Comparison of ENCODE assay signal across 7 mouse cellular contexts in genomic region chr9:102722071-102722561, GRCm38 (mm10). TPM values are rescaled to one million over a fixed set of nuclear protein-coding genes. Genes with fewer than 3 reads are reported as not detected.
DNase-seq lines count a peak whose midpoint lies in the region; TF ChIP-seq lines count a peak whose summit lies in the region.

No protein-coding gene starts in this region.

- H3K27ac ChIP-seq in embryonic facial prominence, embryonic 10.5 days (replicated peaks), result peak overlapping the region; percentile 49
- H3K27ac ChIP-seq in heart, adult 2 months, result peak overlapping the region; percentile 94
- H3K27ac ChIP-seq in kidney, adult 2 months (ENCODE audit: insufficient read depth, low read depth, low read length), result peak overlapping the region; percentile 79

- peak; percentile 31 for TF ChIP-seq CTCF in heart, adult 2 months (IDR thresholded peaks at IDR 0.05)
- TF ChIP-seq CTCF in kidney, adult 2 months (conservative IDR thresholded peaks at IDR 0.05; ENCODE audit: insufficient read depth, insufficient read length, low read depth, low read length), result no peak

- peak overlapping the region; percentile 87 for H3K4me3 ChIP-seq in embryonic facial prominence, embryonic 10.5 days
- peak overlapping the region; percentile 50 for H3K4me3 ChIP-seq in heart, adult 2 months
- H3K4me3 ChIP-seq in kidney, adult 2 months (ENCODE audit: insufficient read depth, low read depth, low read length), result peak overlapping the region; percentile 42

- peak overlapping the region; percentile 35 for H3K9ac ChIP-seq in heart, adult 2 months (ENCODE audit: low read depth, low read length)

- no peaks in the 10 kb centered on the region for H3K9me3 ChIP-seq in embryonic facial prominence, embryonic 10.5 days

- no peaks in the 10 kb centered on the region for H3K27me3 ChIP-seq in embryonic facial prominence, embryonic 10.5 days (replicated peaks; ENCODE audit: low read depth, poor library complexity, severe bottlenecking)
- H3K27me3 ChIP-seq in heart, adult 2 months (ENCODE audit: control insufficient read depth, insufficient read depth, low read length), result no peaks in the 10 kb centered on the region
- H3K27me3 ChIP-seq in kidney, adult 2 months (replicated peaks; ENCODE audit: control insufficient read depth, insufficient read depth, low read length), result no peaks in the 10 kb centered on the region

- no peak; the same call in none of the 2 replicates for TF ChIP-seq POLR2A in heart, adult 2 months (IDR thresholded peaks at IDR 0.05; ENCODE audit: insufficient read depth, low read depth, low read length)
- no peak for TF ChIP-seq POLR2A in kidney, adult 2 months (IDR thresholded peaks at IDR 0.05; ENCODE audit: low read depth, low read length)

- peaks cover 74% of the 10 kb centered on the region for H3K36me3 ChIP-seq in embryonic facial prominence, embryonic 10.5 days (replicated peaks)
- peaks cover 50% of the 10 kb centered on the region for H3K36me3 ChIP-seq in heart, adult 2 months (ENCODE audit: control insufficient read depth, insufficient read depth, low read length)
- peaks cover 15% of the 10 kb centered on the region for H3K36me3 ChIP-seq in kidney, adult 2 months (ENCODE audit: control insufficient read depth, insufficient read depth, low read length)

- DNase-seq in embryonic facial prominence, embryonic 10.5 days (ENCODE audit: low spot score), result no peak
- peak; percentile 61 to 64 for DNase-seq in heart, adult 2 months
- DNase-seq in kidney, adult 2 months, result peak; percentile 78
- peak; percentile 77 for DNase-seq in lung, postnatal 25 days (ENCODE audit: low spot score)
- DNase-seq in thymus, adult 18-20 months, result no peak
- DNase-seq in urinary bladder, postnatal 25 days (ENCODE audit: low spot score), result no peak
- no peak for DNase-seq in cerebellum, postnatal 4 days (ENCODE audit: low spot score in 2 of 2)

- peaks cover 85% of the 10 kb centered on the region for H3K4me1 ChIP-seq in embryonic facial prominence, embryonic 10.5 days
- H3K4me1 ChIP-seq in heart, adult 2 months (ENCODE audit: control insufficient read depth, insufficient read depth, low read length), result peaks cover 39% of the 10 kb centered on the region
- peaks cover 48% of the 10 kb centered on the region for H3K4me1 ChIP-seq in kidney, adult 2 months (ENCODE audit: control insufficient read depth, insufficient read depth, low read length)

- 53% methylated on average over 9 of the region's 9 CpGs for whole genome bisulfite sequencing in embryonic facial prominence, embryonic 10.5 days
- WGBS in heart, adult 2 months, result 9% methylated on average over 9 of the region's 9 CpGs
- WGBS in kidney, adult 2 months, result 25% methylated on average over 9 of the region's 9 CpGs

- peaks cover 8% of the 10 kb centered on the region for H3K79me2 ChIP-seq in heart, adult 2 months (replicated peaks; ENCODE audit: control insufficient read depth, insufficient read depth, low read length)

- peak; percentile 98 for TF ChIP-seq EP300 in heart, adult 2 months (IDR thresholded peaks at IDR 0.05; ENCODE audit: insufficient read depth, low read depth, low read length)

- intact Hi-C loops in heart, adult 2 months (cut with DNase I), result no loop called here

RNA-seq across cellular contexts. Expression of gene Amotl2, which starts 5.6 kb away (rescaled TPM):
- 61.4 and 64.0 TPM in 2 replicates for polyA plus RNA-seq in embryonic facial prominence, embryonic 10.5 days (2016; fragmentation: Nextera tagmentation; extraction: Ambion mirVana)
- total RNA-seq in heart, adult 2 months (2021), result 10 to 100 TPM; 56.5 to 66.3 TPM
- 25.9 and 28.3 TPM in 2 replicates for polyA plus RNA-seq in heart, adult 2 months (2012; rRNA removed)
- polyA plus RNA-seq in kidney, adult 2 months (2012; rRNA removed), result 37.7 and 40.5 TPM in 2 replicates

Comparison
In these comparisons a context has a peak if more than half of its experiments do, and no peak if none do; other contexts are left out.
1. DNase-seq: peak in heart, adult 2 months (2 of 2), kidney, adult 2 months (single experiment) and lung, postnatal 25 days (single experiment); none in embryonic facial prominence, embryonic 10.5 days (single experiment), thymus, adult 18-20 months (0 of 2), urinary bladder, postnatal 25 days (single experiment) and cerebellum, postnatal 4 days (0 of 2).
2. Peak in every context shown above with its lines, with median percentiles within 50 percentile points of each other: H3K27ac ChIP-seq and H3K4me3 ChIP-seq.